Mouse (Mus musculus): ENCODE measurements at regions not wholly inside any gene's neighbourhood (a gene's known extent, or its start where the extent isn't known, plus 50 kb on each side); places are given as distances from the start of the nearest gene placed in this dataset.

DNA sequence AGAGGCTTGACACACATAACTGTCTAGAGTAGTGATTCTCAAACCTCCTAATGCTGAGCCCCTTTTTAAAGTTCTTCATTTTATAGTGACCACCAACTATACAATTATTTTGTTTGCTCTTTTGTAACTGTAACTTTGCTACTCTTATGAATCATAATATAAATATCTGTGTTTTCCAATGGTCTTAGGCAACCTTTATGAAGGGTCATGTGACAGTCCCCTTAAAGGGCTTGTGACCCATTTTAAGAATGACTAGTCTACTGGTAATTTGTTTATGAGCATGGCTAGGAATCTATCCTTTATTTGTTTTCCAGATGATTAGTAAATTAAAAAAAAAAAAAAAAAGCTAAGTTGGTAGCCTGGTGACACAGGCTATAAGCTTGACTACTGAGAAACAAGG is 539.5 kb upstream of the Atp2b1 start:
- ATAC-seq (replicated peaks; ENCODE audit: low FRiP score, poor library complexity, severe bottlenecking) = no peak

DNA sequence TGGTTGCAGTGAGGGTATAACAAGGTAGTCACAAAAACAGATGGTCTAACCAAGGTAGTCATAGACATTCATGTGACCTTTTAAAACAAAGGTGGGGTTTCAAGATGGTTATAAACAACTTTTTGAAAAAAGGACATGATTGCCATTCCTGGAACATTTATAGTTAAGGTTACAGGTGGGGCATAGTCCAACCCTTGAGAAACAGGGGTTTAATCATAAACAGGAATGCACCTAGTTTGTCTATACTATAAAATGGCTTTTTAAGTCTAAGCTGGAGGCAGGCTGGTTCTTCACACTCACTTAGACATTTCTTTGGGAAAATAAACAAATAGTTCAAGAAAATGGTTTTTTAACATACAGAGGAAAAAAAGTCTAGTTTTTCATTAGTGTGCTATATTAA is 525.7 kb upstream of the Atp2b1 start:
- ATAC-seq (replicated peaks; ENCODE audit: low FRiP score, poor library complexity, severe bottlenecking) = no peak

DNA sequence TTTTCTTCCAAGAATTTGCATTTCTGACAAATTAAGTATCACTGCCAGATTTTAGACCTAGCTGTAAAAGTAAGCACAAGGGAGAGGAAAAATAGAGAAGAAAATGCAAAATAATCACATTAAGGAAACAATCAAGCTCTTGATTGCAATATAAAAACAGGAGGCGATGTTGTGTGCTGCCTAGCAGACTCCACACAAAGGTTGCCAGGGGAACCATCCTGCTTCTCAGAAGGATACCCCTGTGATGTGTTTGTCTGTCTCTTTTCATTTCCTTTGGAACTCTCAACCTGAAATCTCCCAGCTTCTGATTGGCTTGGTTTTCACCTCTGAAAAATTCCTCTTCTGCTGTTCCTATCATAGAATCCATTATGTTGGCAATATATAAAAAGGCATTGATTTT is 514.3 kb upstream of the Atp2b1 start:
- no peak for ATAC-seq (replicated peaks; ENCODE audit: low FRiP score, poor library complexity, severe bottlenecking)

DNA sequence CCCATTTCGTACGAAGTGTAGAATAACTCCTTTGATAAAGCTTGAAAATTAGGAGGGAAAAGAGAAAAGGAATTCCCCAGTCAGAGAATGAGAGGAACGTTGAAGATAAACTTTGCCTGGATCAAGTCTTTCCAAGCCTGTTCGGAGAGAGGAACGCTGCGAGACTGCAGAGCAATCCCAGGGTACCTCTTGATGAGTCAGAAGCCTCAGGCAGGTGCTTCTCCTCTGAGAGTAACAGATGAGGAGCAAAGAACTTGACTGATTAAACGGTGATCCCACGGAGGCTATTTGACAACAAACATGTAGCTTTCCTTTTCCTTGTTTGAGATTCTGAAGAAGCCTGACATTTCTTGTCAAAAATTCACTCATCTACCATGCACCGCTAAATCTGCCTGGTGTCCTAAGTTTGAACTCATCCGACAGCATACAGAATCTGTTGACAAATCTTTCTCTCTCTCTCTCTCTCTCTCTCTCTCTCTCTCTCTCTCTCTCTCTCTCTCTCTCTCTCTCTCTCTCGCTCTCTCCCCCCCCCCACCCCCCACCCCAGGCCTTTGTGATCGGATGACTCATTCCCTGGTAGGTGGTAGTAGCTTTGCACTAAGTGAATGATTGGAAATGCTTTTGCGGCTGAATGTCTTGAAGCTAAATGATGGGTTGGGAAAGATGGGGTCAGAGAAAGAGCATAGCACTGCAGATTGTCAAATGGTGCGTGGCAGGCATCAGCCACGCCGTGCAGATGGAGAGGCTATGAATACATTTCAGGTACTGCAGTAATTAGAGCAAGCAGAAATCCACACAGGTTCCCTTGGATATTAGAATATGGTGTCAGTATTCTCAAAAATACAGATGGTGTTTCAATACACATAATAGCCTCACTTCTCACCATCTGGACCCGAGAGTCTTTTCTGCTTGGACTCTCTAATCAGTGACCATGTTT is 496.1 kb upstream of the Atp2b1 start:
- ATAC-seq (replicated peaks; ENCODE audit: low FRiP score, poor library complexity, severe bottlenecking) = no peak

DNA sequence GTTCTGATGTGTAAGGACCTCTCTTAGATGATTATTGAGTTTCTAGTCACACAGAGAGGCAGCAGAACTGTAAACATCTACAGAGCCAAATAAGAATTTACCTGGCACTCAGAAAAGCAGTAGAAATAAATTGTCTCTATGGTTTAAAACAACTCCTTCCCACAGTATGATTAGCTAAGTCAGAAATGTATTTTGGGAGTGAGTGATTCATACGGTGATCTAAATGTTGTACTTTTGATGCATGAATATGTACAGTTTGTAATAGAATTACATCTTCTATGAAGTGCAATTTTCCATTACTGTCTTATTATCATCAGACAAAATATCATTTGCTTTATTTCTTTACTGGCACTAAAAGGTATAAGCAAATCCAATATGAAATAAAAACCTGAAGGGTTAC is 489.8 kb upstream of the Atp2b1 start:
- no peak for ATAC-seq (replicated peaks; ENCODE audit: low FRiP score, poor library complexity, severe bottlenecking)

DNA sequence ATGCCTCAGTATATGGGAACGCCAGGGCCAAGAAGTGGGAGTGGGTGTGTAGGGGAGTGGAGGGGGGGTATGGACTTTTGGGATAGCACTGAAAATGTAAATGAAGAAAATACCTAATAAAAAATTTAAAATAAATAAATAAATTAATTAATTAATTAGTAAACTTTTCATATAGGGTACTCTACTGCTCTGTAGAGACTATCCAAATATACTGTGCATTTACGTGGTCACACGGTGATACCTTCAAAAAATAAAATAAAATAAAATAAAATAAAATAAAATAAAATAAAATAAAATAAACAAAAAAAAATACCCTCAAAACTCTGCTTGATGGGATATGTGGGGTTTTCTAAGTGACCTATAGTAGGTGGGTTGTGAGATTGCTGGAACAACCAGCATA is 479.2 kb upstream of the Atp2b1 start:
- ATAC-seq (replicated peaks; ENCODE audit: low FRiP score, poor library complexity, severe bottlenecking) = no peak

DNA sequence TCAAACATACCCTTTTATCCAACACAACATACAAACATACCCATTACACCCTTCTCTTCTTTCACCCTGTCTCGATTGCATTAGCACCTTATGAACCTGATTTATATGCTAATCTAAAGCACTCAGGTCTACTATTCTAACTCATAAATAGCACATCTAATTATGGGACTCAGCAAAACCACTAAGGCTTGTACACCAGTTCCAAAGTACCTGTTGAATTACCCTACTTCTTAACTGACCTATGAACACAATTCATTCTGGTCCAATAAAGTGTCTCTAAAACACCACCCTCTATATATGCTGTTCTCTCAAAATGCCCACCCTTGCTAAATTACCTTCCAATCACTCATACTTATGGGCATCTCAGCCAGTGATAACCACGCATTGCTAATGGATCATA is 452.7 kb upstream of the Atp2b1 start:
- ATAC-seq (replicated peaks; ENCODE audit: low FRiP score, poor library complexity, severe bottlenecking) = no peak

DNA sequence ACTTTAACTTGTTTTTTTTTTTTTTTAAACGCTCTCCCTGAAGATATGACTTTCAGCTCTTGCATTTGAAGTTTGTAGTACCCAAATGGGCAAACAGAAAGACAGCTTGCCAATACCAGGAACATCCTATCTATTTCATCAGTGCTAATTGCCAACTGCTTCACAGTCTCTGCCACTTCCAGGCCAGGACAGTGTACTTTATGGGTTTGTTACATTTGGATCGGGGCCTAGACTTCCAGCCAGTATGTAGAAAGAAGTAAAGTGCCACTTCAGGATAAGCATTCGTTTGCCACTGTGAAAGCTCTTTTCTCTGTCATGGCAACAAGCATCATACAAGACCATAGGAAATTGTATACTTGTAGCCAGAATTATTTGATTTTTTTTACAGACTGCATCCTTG is 439.6 kb upstream of the Atp2b1 start:
- no peak for ATAC-seq (replicated peaks; ENCODE audit: low FRiP score, poor library complexity, severe bottlenecking)

DNA sequence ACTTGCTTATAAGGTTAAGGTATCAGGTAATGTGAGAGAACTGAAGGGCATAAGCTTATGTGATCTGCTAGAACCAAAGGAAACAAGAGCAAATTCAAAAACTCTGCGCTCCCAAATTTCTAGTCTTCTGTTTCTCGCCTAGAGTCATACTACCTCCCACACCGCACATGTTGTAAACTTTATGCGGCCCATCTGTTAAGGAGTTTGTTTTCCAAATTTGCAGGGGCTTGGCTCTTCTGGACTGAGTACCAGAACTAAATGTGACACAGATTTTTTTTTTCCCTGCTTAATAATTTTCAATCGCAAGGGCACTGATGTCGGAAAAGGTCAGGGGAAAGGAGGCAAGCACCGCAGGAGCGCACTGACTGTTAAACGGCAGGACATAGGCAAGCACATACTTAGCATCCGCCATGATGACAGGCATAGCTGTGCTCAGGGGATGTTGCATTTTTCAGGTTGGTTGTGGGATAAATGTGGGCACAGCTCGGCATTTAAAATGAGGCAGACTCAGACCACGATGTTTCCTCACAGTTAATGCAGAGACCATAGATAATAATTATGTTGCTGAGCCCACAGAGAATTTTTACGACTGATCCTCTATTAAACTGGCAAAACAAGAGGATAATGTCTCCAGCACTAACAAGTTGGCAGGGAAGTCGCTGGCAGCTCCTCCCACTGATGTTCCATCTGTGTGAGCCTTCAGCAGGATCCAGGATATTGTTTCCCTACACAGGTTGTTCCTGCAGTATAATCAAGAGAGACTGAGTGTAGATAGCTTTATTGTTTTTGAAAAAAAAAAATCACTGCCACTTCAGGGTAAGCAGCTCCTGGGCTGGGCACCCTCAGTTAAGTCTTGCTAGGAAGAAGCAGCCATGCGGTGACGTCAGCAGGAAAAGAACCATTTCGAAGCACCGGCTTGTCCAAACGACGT is 428.2 kb upstream of the Atp2b1 start:
- ATAC-seq (replicated peaks; ENCODE audit: low FRiP score, poor library complexity, severe bottlenecking) = no peak

DNA sequence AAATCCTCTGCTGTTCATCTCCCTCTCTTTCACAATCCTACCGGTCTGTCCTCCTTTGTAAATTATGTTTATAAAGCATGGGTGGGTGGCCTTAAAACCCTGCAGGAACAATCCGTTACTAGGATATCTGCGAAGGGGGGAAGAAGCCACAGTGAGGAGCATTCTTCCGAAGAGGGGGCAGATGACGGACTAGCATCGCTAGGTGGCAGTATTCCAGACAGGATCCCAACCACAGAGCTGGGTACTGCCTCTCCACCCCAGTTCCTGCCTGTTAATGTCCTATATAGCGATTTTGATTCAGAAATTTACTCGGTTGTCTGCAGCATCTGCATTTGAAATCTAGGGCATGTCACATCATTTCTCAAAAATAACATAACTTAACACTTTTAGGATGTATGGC is 419.9 kb upstream of the Atp2b1 start:
- ATAC-seq (replicated peaks; ENCODE audit: low FRiP score, poor library complexity, severe bottlenecking) = peak; percentile 60; the same call in 1 of the 2 replicates

DNA sequence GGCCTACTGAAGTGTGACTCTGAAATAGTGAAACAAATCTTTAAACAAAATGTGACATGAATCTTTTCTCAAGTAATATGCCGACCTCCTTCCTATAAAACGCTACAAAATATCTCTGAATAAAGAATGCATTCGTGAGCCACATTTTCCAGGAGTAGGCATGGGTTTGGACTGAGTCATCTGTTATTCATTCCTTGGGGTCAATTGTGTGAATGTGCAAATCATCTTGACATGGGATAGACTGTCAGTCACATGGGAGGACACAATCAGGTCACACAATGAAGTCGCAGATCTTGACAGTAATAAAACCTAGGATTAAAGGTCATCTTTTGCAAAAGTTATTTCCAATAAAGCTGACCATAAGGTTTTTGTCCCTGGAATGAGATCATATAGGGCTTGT is 418.0 kb upstream of the Atp2b1 start:
- no peak for ATAC-seq (replicated peaks; ENCODE audit: low FRiP score, poor library complexity, severe bottlenecking)

DNA sequence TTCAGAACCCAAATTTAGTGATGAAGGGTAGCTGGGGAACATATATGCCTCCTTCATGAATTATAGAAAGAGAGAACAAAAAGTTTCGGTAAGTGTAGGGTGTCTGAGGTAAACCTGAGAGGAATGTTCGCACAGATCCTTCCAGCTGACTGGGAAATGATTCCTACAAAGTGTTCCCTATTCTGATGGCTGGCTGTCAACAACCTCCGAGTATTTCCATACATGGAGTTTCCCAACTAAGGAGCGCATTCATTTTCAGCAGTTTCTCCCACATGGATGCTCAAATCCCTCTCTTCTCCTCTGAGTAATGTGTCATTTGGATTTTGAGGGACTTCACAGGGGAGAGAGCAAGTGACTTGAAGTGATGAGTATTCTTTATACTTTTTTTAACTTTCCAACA is 413.9 kb upstream of the Atp2b1 start:
- no peak for ATAC-seq (replicated peaks; ENCODE audit: low FRiP score, poor library complexity, severe bottlenecking)

DNA sequence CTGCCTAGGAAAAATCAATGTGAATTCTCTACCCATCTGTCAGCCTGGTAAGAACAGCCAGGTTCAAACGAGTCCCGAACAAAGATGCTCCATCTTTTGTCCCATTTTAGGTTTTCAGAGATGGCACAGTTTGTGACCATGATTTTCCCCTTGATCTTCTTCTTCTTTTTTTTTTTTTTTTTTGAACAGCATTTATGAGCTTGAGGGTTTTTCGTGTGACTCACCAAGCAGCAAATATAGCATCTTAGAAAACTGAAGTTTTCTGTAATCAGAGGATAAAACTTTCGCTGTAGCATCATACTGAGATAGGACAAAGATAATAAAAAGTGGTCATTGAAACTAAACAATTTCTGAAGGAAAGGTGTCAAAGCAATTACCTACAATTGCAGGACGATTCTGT is 412.6 kb upstream of the Atp2b1 start:
- no peak for ATAC-seq (replicated peaks; ENCODE audit: low FRiP score, poor library complexity, severe bottlenecking)

DNA sequence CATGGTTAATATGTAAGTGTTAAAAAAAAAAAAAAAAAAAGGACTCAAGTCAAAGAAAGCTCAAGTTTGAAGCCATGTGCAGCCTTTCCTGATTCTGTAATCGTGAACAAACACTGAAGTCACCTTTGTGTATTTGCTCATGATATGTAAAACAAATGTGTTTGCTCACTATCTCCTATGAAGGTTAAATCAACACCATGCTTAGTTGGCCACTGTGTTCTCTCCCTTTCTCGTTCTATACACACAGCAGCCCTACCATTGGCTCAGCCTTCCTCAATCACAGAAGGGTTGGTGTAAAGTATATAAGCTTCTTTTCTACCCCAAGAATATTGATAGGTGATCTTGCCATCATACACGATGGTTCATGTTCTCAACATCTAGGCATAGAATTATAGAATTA is 409.7 kb upstream of the Atp2b1 start:
- no peak for ATAC-seq (replicated peaks; ENCODE audit: low FRiP score, poor library complexity, severe bottlenecking)

DNA sequence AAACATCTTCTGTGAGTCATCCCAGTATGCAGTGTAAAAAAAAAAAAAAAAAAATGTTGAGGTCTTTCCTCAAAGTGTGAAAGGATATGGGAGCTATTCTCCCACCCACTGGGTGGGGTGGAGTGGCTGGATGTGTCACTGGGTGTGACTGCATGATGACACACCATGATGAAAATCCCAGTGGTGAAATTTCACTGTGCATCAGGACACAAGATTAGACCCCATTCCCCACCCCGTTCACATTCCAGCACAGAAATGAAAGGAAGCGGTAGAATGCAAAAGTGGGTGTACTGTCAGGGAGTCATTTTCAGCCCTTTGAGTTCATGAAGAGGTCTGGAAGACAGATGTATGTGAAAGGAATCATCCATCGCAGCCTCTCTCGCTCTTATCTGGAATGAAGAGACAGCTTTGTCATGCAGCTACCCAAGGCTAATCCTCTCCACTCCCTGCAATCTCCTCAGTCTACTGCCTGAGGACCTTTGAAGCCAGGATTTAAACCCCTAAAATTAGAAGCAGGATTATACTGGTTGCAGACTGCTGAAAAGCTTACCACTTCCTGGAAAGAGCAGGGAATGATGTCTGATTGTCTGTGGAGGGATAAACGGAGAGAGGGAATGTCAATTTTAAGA is 405.6 kb upstream of the Atp2b1 start:
- no peak for ATAC-seq (replicated peaks; ENCODE audit: low FRiP score, poor library complexity, severe bottlenecking)

DNA sequence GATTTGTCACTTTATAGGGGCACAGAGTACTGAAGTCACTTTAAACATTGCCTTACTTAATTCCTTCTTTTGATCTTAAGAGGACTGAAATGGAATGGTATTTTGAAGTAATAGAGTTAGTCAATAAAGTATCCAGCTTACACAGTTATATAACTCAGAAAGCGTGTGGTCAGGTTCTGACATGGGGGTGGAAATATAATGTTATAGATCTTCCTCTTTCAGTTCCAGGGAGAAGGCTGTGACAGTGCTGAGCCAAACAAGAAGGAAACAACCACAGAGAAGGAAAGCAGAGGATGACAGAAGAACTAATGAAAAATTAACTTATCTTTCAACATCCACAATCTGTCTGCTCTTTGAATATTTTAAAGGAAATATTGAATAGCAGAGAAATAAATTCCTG is 399.4 kb upstream of the Atp2b1 start:
- ATAC-seq (replicated peaks; ENCODE audit: low FRiP score, poor library complexity, severe bottlenecking) = no peak

DNA sequence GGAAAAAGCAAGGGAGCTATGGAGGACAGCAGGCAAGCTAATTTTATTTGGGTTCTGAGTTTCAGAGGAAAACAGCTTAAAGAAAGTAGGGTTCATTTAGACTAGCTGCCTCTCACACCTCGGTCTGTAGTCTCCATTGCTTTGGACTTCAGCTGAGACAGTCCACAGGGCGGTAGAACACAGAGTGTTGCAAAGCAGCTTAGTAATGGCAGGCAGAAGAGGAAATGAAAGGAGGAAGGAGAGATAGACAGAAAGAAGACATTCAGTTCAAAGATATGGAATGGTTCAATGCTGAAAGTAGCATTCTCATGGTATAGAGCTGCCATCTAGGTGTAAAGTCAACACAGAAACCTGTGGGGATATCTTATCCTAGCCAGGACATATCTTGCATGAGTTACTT is 396.6 kb upstream of the Atp2b1 start:
- ATAC-seq (replicated peaks; ENCODE audit: low FRiP score, poor library complexity, severe bottlenecking) = no peak

DNA sequence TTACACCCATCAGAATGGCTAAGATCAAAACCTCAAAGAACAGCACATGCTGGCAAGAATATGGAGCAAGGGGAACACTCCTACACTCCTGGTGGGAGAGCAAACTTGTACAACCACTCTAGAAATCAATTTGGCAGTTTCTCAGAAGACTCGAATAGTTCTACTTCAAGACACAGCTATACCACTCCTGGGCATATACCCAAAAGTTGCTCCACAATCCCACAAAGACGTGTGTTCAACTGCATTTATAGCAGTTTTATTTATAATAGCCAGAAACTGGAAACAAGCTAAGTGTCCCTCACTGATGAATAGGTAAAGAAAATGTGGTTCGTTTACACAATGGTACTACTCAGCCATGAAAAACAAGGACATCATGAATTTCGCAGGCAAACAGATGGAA is 384.6 kb upstream of the Atp2b1 start:
- no peak for ATAC-seq (replicated peaks; ENCODE audit: low FRiP score, poor library complexity, severe bottlenecking)

DNA sequence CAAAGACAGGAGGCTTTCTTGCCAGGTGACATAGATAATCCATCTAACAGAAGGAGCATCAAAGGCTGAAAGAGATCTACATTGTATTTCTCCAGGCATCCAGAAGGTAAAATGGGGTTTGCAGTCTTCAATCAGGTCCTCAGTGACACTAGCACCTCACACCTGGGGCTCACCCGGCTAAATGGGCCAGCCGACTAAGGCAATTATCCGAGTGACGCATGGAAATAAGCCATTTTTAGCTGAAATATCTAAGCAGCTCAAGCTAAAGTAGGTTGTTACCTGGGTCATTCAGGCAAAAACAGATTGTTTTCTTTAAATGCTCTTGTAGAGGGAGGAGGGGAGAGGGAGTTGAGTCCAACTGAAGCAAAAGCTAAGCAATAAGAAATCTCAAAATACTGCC is 382.8 kb upstream of the Atp2b1 start:
- no peak for ATAC-seq (replicated peaks; ENCODE audit: low FRiP score, poor library complexity, severe bottlenecking)

DNA sequence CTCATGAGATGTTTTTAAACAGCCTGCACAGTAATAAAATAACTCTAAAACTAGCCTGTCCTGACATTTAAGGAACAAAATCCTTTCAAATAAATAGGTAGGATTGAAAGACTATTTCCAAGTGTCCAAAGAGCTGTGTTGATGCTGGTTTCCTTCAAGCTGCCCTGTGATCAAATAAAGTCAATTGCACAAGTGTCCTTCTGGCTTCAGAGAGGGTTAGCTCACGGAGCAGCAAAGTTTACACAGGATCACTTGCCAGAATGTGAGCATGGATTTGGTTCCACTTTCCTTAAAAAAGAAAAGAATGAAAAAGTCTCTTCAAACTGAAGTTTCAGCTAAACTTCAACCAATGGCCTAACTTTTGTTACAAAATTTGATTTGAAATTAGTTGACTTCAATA is 375.5 kb upstream of the Atp2b1 start:
- no peak for ATAC-seq (replicated peaks; ENCODE audit: low FRiP score, poor library complexity, severe bottlenecking)

DNA sequence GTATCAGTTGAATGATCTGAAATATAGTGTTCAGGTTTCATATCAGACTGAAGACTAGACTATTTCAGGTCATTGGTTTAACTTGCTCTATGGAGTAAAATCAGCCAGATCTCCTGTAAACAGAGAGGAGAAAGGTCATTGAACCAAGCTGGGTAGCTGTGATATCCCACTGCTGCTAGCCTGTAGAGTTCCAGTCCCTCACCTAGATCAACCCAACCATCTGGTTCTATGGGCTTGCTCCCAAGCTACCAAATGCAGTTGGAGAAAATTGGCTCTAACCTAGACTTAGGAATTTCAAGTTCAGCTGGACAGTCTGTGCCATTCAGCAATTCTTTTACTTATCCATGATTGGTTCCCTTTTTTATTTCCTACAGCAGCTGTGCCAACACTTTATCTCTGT is 373.1 kb upstream of the Atp2b1 start:
- no peak for ATAC-seq (replicated peaks; ENCODE audit: low FRiP score, poor library complexity, severe bottlenecking)

Measured in erythroblast, adult 5-6 weeks (primary cell).